Mouse (Mus musculus): ENCODE measurements around the gene Serpina3a. TPM values are rescaled to one million over a fixed set of nuclear protein-coding genes. Genes with fewer than 3 reads are reported as not detected.

Serpina3a gene
- not detected for total RNA-seq (2023)

GRCm38 (mm10) chr12:104112333-104112732 lies at the start of gene Serpina3a:
Gene Serpina3a, plus strand, starts transcription at chr12:104112724.

GRCm38 (mm10) chr12:104100768-104101167 lies 11.8 kb upstream of the Serpina3a start, which contains the start of gene Serpina5:
Gene Serpina5, plus strand, starts transcription at chr12:104101113.

GRCm38 (mm10) chr12:104127696-104128095 lies 15.2 kb downstream of the Serpina3a start, which contains the start of gene Serpina3b:
Gene Serpina3b, plus strand, starts transcription at chr12:104127996.

GRCm38 (mm10) chr12:104153656-104154055 lies 41.1 kb downstream of the Serpina3a start, which contains the start of gene Serpina3c:
Gene Serpina3c, minus strand, starts transcription at chr12:104153870.

Other genes starting within 250 kb of the Serpina3a start
- not detected for gene Serpina1a, start 249.2 kb upstream of the Serpina3a start, total RNA-seq (2023)
- not detected for gene Serpina1c, start 207.8 kb upstream of the Serpina3a start, total RNA-seq (2023)
- not detected for gene Serpina1e, start 153.7 kb upstream of the Serpina3a start, total RNA-seq (2023)
- gene Serpina11, start 122.8 kb upstream of the Serpina3a start, total RNA-seq (2023), result not detected
- not detected for gene Serpina9, start 99.0 kb upstream of the Serpina3a start, total RNA-seq (2023)
- gene Serpina12, start 68.3 kb upstream of the Serpina3a start, total RNA-seq (2023), result not detected
- gene Serpina5, start 11.6 kb upstream of the Serpina3a start, total RNA-seq (2023), result not detected
- gene Serpina3b, start 15.3 kb downstream of the Serpina3a start, total RNA-seq (2023), result not detected
- gene Serpina3c, start 41.1 kb downstream of the Serpina3a start, total RNA-seq (2023), result not detected
- 1 to 10 TPM; 4.5 to 5.9 TPM for gene Serpina3f, start 101.8 kb downstream of the Serpina3a start, total RNA-seq (2023)
- gene Serpina3g, start 123.5 kb downstream of the Serpina3a start, total RNA-seq (2023), result 100 to 1,000 TPM in 1 of 2 experiments, 10 to 100 TPM in 1; 73.0 to 106 TPM
- gene Serpina3i, start 150.4 kb downstream of the Serpina3a start, total RNA-seq (2023), result 1 to 10 TPM in 1 of 2 experiments, not detected in 1; 2.7 TPM
- gene Serpina3j, start 201.8 kb downstream of the Serpina3a start, total RNA-seq (2023), result not detected
- gene Serpina3k, start 225.8 kb downstream of the Serpina3a start, total RNA-seq (2023), result not detected
- gene Serpina3m, start 225.8 kb downstream of the Serpina3a start, total RNA-seq (2023), result not detected